Mouse (Mus musculus): Measurements from ENCODE around the gene Mitf. TPM values are rescaled to one million over a fixed set of nuclear protein-coding genes. Genes with fewer than 3 reads are reported as not detected.

The Mitf gene
- polyA plus RNA-seq, 1 experiment from 2014 or later: 1.1 TPM

GRCm38 (mm10) chr6:97887893-97888292, 81.0 kb downstream of the Mitf start:
- Histone ChIP-seq H3K27ac (replicated peaks) (no peak overlapping the region), H3K9ac (no peak overlapping the region), H3K4me1 (replicated peaks) (peaks cover 5% of the 10 kb centered on the region; the same call in 1 of the 2 replicates), H3K4me3 (no peak overlapping the region), H3K36me3 (no peaks in the 10 kb centered on the region), H3K9me3 (no peaks in the 10 kb centered on the region), H3K4me2 (no peak overlapping the region), H3K27me3 (no peaks in the 10 kb centered on the region)
- 93% methylated on average over 4 of the region's 4 CpGs for WGBS
- no peak for ATAC-seq (ENCODE audit: low read depth)

GRCm38 (mm10) chr6:97888596-97888995, 81.7 kb downstream of the Mitf start:
- Histone ChIP-seq H3K4me1 (replicated peaks) (peaks cover 2% of the 10 kb centered on the region; the same call in 1 of the 2 replicates), H3K9me3 (no peaks in the 10 kb centered on the region), H3K4me2 (no peak overlapping the region), H3K9ac (no peak overlapping the region), H3K27ac (replicated peaks) (no peak overlapping the region), H3K27me3 (no peaks in the 10 kb centered on the region), H3K36me3 (no peaks in the 10 kb centered on the region), H3K4me3 (no peak overlapping the region)
- WGBS: 75% methylated on average over 3 of the region's 3 CpGs
- no peak for ATAC-seq (ENCODE audit: low read depth)

GRCm38 (mm10) chr6:97893546-97893945, 86.7 kb downstream of the Mitf start:
- H3K9ac ChIP-seq: no peak overlapping the region
- no peak overlapping the region for H3K27ac ChIP-seq (replicated peaks)
- 82% methylated on average over 5 of the region's 5 CpGs for WGBS
- no peak overlapping the region for H3K4me2 ChIP-seq
- no peaks in the 10 kb centered on the region for H3K9me3 ChIP-seq
- H3K27me3 ChIP-seq: no peaks in the 10 kb centered on the region
- H3K4me1 ChIP-seq (replicated peaks): no peaks in the 10 kb centered on the region
- ATAC-seq (ENCODE audit: low read depth): no peak
- H3K4me3 ChIP-seq: no peak overlapping the region
- H3K36me3 ChIP-seq: no peaks in the 10 kb centered on the region

GRCm38 (mm10) chr6:97897191-97897590, 90.3 kb downstream of the Mitf start:
- 89% methylated on average over 6 of the region's 6 CpGs for WGBS
- ATAC-seq (ENCODE audit: low read depth): no peak
- no peak overlapping the region for H3K4me3 ChIP-seq
- no peaks in the 10 kb centered on the region for H3K36me3 ChIP-seq
- no peak overlapping the region for H3K27ac ChIP-seq (replicated peaks)
- H3K9ac ChIP-seq: no peak overlapping the region
- H3K4me2 ChIP-seq: no peak overlapping the region
- H3K27me3 ChIP-seq: no peaks in the 10 kb centered on the region
- no peaks in the 10 kb centered on the region; the same call in 1 of the 2 replicates for H3K4me1 ChIP-seq (replicated peaks)
- no peaks in the 10 kb centered on the region for H3K9me3 ChIP-seq

GRCm38 (mm10) chr6:97898085-97898484, 91.2 kb downstream of the Mitf start:
- Histone ChIP-seq H3K9me3 (no peaks in the 10 kb centered on the region), H3K27me3 (no peaks in the 10 kb centered on the region), H3K4me3 (no peak overlapping the region), H3K27ac (replicated peaks) (no peak overlapping the region), H3K4me1 (replicated peaks) (no peaks in the 10 kb centered on the region; the same call in 1 of the 2 replicates), H3K9ac (no peak overlapping the region), H3K36me3 (no peaks in the 10 kb centered on the region), H3K4me2 (no peak overlapping the region)
- ATAC-seq (ENCODE audit: low read depth): no peak
- 62% methylated on average over 5 of the region's 5 CpGs for WGBS

GRCm38 (mm10) chr6:97901561-97901960, 94.7 kb downstream of the Mitf start:
- no peaks in the 10 kb centered on the region for H3K36me3 ChIP-seq
- H3K9ac ChIP-seq: no peak overlapping the region
- no peaks in the 10 kb centered on the region; the same call in 1 of the 2 replicates for H3K4me1 ChIP-seq (replicated peaks)
- WGBS: 75% methylated on average over 5 of the region's 5 CpGs
- no peak overlapping the region for H3K4me3 ChIP-seq
- H3K27ac ChIP-seq (replicated peaks): no peak overlapping the region
- no peak overlapping the region for H3K4me2 ChIP-seq
- ATAC-seq (ENCODE audit: low read depth): no peak
- no peaks in the 10 kb centered on the region for H3K9me3 ChIP-seq
- no peaks in the 10 kb centered on the region for H3K27me3 ChIP-seq

- H3K4me1 ChIP-seq (replicated peaks): no peaks in the 10 kb centered on the region; the same call in 1 of the 2 replicates
- no peak overlapping the region for H3K4me2 ChIP-seq
- no peaks in the 10 kb centered on the region for H3K27me3 ChIP-seq
- no peaks in the 10 kb centered on the region for H3K36me3 ChIP-seq
- ATAC-seq (ENCODE audit: low read depth): no peak
- H3K9ac ChIP-seq: no peak overlapping the region
- WGBS: 96% methylated on average over 1 of the region's 1 CpGs
- H3K27ac ChIP-seq (replicated peaks): no peak overlapping the region
- no peaks in the 10 kb centered on the region for H3K9me3 ChIP-seq
- no peak overlapping the region for H3K4me3 ChIP-seq
Measured at GRCm38 (mm10) chr6:97902205-97902604, 95.4 kb downstream of the Mitf start.

GRCm38 (mm10) chr6:97914768-97915167, 107.9 kb downstream of the Mitf start:
- no peaks in the 10 kb centered on the region for H3K27me3 ChIP-seq
- H3K27ac ChIP-seq (replicated peaks): no peak overlapping the region
- H3K9ac ChIP-seq: no peak overlapping the region
- H3K4me2 ChIP-seq: no peak overlapping the region
- H3K9me3 ChIP-seq: no peaks in the 10 kb centered on the region
- no peak overlapping the region for H3K4me3 ChIP-seq
- no peak for ATAC-seq (ENCODE audit: low read depth)
- 93% methylated on average over 8 of the region's 8 CpGs for WGBS
- no peaks in the 10 kb centered on the region for H3K4me1 ChIP-seq (replicated peaks)
- no peaks in the 10 kb centered on the region for H3K36me3 ChIP-seq

GRCm38 (mm10) chr6:97916386-97916903, 109.6 kb downstream of the Mitf start:
- no peak overlapping the region for H3K4me3 ChIP-seq
- H3K27ac ChIP-seq (replicated peaks): no peak overlapping the region
- no peak overlapping the region for H3K4me2 ChIP-seq
- no peaks in the 10 kb centered on the region for H3K4me1 ChIP-seq (replicated peaks)
- WGBS: 83% methylated on average over 7 of the region's 7 CpGs
- no peaks in the 10 kb centered on the region for H3K36me3 ChIP-seq
- ATAC-seq (ENCODE audit: low read depth): no peak
- no peaks in the 10 kb centered on the region for H3K27me3 ChIP-seq
- H3K9me3 ChIP-seq: no peaks in the 10 kb centered on the region
- H3K9ac ChIP-seq: no peak overlapping the region

- Histone ChIP-seq H3K27ac (replicated peaks) (no peak overlapping the region), H3K9me3 (no peaks in the 10 kb centered on the region), H3K4me3 (no peak overlapping the region), H3K36me3 (no peaks in the 10 kb centered on the region), H3K9ac (no peak overlapping the region), H3K4me1 (replicated peaks) (no peaks in the 10 kb centered on the region), H3K27me3 (no peaks in the 10 kb centered on the region), H3K4me2 (no peak overlapping the region)
- 66% methylated on average over 4 of the region's 4 CpGs for WGBS
- ATAC-seq (ENCODE audit: low read depth): no peak
Measured at GRCm38 (mm10) chr6:97918051-97918450, 111.2 kb downstream of the Mitf start.

GRCm38 (mm10) chr6:97918481-97918880, 111.6 kb downstream of the Mitf start:
- Histone ChIP-seq H3K27ac (replicated peaks) (no peak overlapping the region), H3K4me2 (no peak overlapping the region), H3K27me3 (no peaks in the 10 kb centered on the region), H3K9me3 (no peaks in the 10 kb centered on the region), H3K4me3 (no peak overlapping the region), H3K36me3 (no peaks in the 10 kb centered on the region), H3K9ac (no peak overlapping the region), H3K4me1 (replicated peaks) (no peaks in the 10 kb centered on the region)
- ATAC-seq (ENCODE audit: low read depth): no peak
- WGBS: 59% methylated on average over 7 of the region's 7 CpGs

- H3K4me2 ChIP-seq: no peak overlapping the region
- H3K27me3 ChIP-seq: no peaks in the 10 kb centered on the region
- H3K9me3 ChIP-seq: no peaks in the 10 kb centered on the region
- WGBS: 67% methylated on average over 8 of the region's 8 CpGs
- no peak for ATAC-seq (ENCODE audit: low read depth)
- H3K4me3 ChIP-seq: no peak overlapping the region
- no peaks in the 10 kb centered on the region for H3K36me3 ChIP-seq
- H3K9ac ChIP-seq: no peak overlapping the region
- H3K27ac ChIP-seq (replicated peaks): no peak overlapping the region
- no peaks in the 10 kb centered on the region for H3K4me1 ChIP-seq (replicated peaks)
Measured at GRCm38 (mm10) chr6:97919287-97919686, 112.4 kb downstream of the Mitf start.

GRCm38 (mm10) chr6:97921591-97921990, 114.7 kb downstream of the Mitf start:
- Histone ChIP-seq H3K4me1 (replicated peaks) (no peaks in the 10 kb centered on the region), H3K27me3 (no peaks in the 10 kb centered on the region), H3K36me3 (no peaks in the 10 kb centered on the region), H3K9ac (no peak overlapping the region), H3K4me2 (no peak overlapping the region), H3K9me3 (no peaks in the 10 kb centered on the region), H3K4me3 (no peak overlapping the region), H3K27ac (replicated peaks) (no peak overlapping the region)
- no peak for ATAC-seq (ENCODE audit: low read depth)
- WGBS: 87% methylated on average over 6 of the region's 6 CpGs
